Mouse (Mus musculus): ENCODE measurements around the gene R3hdm1.
"Not testable (repeated sequence)": the region's sequence is repeated elsewhere in the genome, so short reads cannot be mapped to it uniquely, and the experiment has no call there.

R3hdm1 gene

GRCm38 (mm10) chr1:128102641-128103461 lies at the start of gene R3hdm1, which contains the start of gene Zranb3:
Gene R3hdm1, plus strand, starts transcription at chr1:128103301.
Gene Zranb3, minus strand, starts transcription at chr1:128103047.
- peak; percentile 97 to 99 for DNase-seq

- no peak for DNase-seq
Observed at GRCm38 (mm10) chr1:128057269-128057668, 45.8 kb upstream of the R3hdm1 start.

DNA sequence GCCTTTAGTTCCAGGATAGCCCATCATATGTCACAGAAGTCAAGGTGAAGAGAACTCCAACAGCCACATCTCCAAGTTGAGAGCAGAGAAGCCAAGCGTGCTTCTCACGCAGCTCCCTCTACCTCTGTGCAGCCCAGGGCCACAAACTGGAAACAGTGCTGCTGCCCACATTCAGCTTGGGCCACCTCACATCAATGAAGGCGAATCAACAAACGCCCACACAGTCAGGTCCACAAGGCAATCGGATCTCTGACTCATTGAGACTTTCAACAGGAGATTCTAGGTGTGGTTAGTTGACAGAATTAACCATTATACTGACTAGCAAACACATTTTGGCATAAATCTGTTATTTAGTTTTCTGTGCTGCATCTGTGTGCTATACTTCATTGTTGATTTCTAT lies 44.5 kb upstream of the R3hdm1 start:
- DNase-seq = no peak

GRCm38 (mm10) chr1:128060655-128061344 lies 42.3 kb upstream of the R3hdm1 start:
- DNase-seq = no peak

- DNase-seq = no peak
Observed at GRCm38 (mm10) chr1:128061401-128061800, 41.7 kb upstream of the R3hdm1 start.

DNA sequence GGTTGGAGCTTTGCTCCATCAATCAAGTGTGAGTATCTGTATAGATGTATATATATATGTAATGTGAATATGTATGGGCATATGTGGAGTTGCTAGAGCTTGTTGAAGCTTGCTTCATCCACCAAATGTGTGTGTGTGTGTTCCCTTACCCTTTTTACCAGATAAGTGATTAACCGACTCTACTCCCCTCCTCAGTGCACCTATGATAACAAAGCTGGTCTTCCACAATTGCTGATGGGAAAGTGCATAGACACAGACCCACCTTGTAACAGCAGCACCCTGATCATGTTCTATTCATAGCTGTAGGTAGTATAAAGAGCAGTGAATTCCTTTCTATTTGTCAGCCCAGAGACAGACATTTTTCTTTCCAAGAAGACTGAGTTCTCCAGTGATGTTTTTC lies 40.9 kb upstream of the R3hdm1 start:
- DNase-seq = no peak

- DNase-seq = no peak
Observed at GRCm38 (mm10) chr1:128064716-128065115, 38.4 kb upstream of the R3hdm1 start.

DNA sequence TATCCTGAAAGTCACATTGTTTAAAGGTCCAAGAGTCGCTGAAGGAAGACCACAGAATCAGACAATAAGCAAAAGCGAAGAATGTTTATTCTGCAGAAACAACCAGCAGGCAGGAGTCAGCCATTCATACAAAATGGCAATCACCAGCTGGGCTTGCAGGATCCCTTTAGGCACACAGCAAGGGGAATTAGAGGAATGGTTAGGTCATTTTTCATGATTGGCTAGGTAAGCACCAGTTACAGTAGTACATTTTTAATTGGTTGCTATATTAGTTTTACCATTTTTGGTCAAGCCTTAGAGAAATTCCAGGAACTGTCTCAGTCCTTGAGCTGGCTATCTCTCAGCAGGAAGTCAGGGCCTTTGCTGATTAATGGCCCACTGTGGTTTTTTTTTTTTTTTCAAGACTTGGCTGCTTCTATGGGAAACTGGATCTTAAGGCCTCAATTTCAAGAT lies 34.1 kb upstream of the R3hdm1 start:
- no peak for DNase-seq

DNA sequence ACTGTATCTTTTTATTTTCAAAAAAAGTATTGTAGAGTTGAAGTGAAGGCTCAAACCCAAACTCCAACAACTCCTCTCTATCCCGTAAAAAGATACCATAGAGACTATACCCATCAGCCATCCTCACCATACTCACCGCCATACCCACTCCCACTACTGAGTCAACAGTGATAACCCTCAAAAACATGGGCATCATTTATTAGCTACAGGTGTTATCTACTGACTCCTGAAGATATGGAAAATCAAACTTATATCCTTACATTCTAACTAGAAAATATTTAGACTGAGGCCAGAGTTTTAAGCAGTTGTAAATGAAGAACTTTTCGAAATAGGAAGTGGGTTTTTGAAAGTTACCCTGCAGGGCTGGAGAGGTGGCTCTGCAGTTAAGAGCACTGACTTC lies 33.1 kb upstream of the R3hdm1 start:
- DNase-seq = no peak

- no peak for DNase-seq
Observed at GRCm38 (mm10) chr1:128073051-128073450, 30.1 kb upstream of the R3hdm1 start.

DNA sequence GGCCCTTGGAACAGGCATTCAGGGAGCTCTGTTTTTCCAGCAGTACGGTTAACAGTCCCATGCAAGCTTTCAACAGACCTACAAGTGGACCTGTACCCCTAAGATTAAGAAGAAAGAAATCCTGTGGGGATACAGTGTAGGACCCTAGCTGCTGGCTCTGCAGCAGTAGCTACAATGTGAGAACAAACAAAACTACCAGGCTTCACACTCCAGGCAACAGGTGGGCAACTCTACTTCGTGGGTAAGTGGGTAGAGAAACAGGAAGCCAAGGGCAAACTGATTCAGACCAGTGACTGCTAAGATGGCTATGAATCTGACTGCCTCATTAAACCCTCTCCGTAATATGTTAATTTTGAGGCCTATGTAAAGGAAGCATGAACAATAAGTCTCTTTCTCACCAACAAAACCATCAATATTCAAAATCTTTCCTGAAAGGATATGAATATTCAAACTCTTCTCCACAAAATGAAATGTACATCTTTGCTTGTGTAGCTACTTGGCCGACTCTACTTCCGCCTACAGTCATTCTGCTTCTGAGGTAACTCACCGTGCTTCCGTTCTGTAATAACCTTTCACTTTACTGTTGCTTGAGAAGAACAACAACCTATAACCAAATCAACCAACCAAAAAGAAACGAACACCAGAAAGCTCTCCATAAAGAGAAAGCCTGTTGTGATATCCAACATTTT lies 26.2 kb upstream of the R3hdm1 start:
- no peak for DNase-seq

DNA sequence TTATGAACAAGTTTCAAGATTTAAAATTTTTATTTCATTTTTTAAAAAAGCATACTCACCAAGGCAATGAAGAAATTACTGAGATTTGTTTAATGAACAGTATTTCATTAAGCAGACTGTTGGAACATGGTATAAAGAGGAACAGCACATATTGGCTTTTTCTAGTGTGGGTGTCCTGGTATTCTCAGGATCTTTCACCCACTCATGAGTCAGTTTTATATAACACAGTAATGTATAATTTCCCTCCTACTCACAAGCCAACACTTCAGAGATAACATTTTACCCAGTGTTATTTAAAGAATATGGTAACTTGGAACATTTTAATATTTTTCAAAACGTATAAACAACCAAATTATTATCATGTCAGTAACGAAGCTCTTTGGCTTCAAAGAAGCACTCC lies 25.3 kb upstream of the R3hdm1 start:
- DNase-seq = no peak

- no peak for DNase-seq
Observed at GRCm38 (mm10) chr1:128078646-128079045, 24.5 kb upstream of the R3hdm1 start.

DNA sequence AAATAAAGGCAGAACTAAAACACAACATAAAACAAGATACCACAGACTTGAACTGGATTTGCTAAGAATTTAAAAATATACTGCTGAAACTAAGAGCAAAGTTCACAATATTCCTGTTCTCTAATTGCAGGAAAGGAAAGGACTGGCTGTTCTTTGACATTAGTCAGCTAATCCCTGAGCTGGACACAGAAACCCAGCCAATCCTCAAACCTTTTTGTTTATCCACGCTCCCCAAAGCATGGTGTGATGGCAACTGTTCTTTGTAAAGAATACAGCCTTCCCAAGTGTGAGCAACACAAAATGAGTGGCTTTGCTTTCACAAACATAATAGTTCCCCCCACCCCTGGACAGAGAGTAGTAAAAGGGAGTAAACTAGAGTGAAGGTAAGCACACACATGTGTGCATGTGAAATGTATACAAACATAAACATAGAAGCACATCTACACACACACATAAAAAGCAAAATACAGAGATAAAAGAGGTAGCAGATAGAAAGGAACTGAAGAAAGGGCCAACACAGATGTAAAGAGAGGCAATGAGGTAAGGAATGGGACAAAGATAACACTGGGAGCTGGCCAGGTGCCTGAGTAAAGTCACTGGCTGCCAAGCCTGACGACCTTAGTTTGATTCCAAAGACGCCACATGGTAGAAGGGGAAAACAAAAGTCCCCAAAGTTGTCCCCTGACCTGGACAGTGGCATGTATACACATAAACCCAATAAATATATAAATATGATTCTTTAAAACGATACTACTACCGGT lies 22.0 kb upstream of the R3hdm1 start:
- DNase-seq = no peak

DNA sequence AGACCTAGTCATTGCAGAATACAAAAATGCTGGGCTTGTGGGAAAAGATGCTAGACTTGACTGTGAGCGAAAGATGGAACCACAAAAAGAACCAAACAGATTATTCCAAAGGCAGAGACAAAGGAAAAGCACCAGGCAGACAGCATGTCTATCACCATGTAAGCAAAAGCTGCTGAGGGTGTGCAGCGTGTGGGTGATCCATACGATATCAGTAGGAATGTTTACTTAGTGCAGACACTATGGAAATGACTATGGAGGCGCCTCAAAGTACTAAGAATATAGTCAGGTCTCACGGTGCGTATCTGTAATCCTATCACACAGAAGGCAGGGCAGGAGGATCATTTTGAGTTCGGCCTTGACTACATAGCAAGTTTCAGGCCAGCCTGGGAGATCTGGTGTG lies 21.2 kb upstream of the R3hdm1 start:
- DNase-seq = no peak

GRCm38 (mm10) chr1:128082800-128083199 lies 20.3 kb upstream of the R3hdm1 start:
- DNase-seq = no peak

- no peak for DNase-seq
Observed at GRCm38 (mm10) chr1:128094686-128095085, 8.4 kb upstream of the R3hdm1 start.

DNA sequence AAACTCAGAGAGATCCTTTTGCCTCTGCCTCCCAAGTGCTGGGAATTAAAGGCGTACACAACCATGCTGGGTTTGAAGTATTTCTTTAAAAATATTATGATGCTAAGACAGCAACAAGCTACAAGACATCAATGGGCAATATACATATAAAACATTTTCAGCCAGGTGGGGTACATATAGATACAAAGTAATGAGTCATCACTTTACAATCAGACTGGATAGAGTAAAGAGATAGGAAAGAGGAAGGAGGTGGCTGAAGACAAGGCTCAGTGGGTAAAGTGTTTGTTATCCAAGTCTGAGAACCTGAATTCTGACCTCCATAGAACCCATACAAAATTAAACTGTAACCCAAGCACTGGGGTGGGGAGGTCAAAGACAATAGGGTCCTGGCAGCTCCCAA lies 4.8 kb upstream of the R3hdm1 start:
- DNase-seq = no peak

GRCm38 (mm10) chr1:128102251-128102640 lies 855 bp upstream of the R3hdm1 start:
- peak; percentile 56 to 72 for DNase-seq

GRCm38 (mm10) chr1:128103520-128104088 lies 503 bp downstream of the R3hdm1 start:
- DNase-seq = no peak

DNA sequence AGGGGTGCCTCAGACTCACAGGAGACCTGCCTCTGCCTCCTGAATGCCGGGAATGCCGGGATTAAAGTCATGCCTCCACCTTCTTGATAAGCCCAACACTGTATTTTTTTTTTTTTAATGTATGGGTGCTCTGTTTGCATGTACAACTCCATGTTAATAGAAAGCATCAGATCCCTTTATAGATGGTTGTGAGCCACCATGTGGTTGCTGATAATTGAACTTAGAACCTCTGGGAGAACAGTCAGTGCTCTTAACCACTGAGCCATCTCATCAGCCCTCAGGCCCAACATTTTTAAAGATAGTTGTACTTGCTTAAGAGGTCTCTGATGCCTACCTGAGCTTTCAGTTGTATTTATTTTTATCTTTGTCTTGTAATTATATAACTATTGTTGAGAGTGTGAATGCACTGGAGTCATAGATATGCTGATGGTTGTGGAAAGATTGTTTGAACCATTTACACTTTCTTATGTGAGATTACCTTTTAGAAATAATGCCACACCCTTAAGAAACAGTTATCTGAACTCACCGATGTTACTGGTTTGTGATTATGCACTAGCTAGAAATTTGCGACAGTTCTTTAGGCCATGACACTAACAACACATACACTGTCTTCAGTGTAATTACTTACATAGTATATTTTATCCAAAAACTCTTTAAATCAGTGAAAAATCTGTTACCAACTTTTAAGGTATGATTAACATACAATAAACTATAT lies 18.0 kb downstream of the R3hdm1 start:
- DNase-seq = no peak

DNA sequence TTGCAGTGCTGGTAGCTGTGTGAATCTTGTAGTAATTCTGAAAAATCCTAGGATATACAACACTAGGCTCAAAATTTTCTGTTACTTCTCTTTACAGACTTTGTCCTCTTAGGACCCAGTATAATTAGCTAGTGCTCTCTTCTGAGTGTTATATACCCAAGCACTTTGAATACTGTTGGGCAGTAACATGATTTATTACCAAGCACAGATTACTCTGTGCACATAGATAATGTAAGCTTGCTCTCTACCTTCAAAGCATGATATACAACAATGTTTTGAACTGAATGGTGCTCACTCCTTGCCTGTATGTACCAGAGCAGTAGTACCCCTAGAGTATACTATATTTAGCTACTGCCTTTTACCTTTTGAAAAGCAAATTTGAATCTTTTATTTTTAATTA lies 33.1 kb downstream of the R3hdm1 start:
- DNase-seq = not testable (repeated sequence)

Measured in lung, adult 18-20 months (tissue).